Mouse (Mus musculus) myocyte (in vitro differentiated cells): Measurements from ENCODE around the gene Cacng5.

ENCODE experiments used
- CEBPB ChIP-seq: IDR thresholded peaks from 2 replicates; pipeline ENCODE4 v1.6.1; 2011; ENCODE audit warnings: mild to moderate bottlenecking, moderate library complexity; ENCODE audit not compliant: poor library complexity, insufficient read depth, severe bottlenecking
- MAX ChIP-seq: IDR thresholded peaks from one replicate; pipeline ENCODE4 v1.6.1; 2011; ENCODE audit warnings: low read depth, mild to moderate bottlenecking, control low read depth
- MYOD1 ChIP-seq, 3 experiments: IDR thresholded peaks; one replicate each; pipeline ENCODE4 v1.6.1; 2011; ENCODE audit warnings: control low read depth in 2 of 3, low read depth in 2 of 3, mild to moderate bottlenecking in 2 of 3, moderate library complexity in 1 of 3; ENCODE audit not compliant: insufficient read length in 2 of 3, control insufficient read depth in 1 of 3
- POLR2A ChIP-seq: IDR thresholded peaks from one replicate; pipeline ENCODE4 v1.6.1; 2011; ENCODE audit warnings: low read depth, mild to moderate bottlenecking, control low read depth, moderate library complexity; ENCODE audit not compliant: insufficient read length

DNA sequence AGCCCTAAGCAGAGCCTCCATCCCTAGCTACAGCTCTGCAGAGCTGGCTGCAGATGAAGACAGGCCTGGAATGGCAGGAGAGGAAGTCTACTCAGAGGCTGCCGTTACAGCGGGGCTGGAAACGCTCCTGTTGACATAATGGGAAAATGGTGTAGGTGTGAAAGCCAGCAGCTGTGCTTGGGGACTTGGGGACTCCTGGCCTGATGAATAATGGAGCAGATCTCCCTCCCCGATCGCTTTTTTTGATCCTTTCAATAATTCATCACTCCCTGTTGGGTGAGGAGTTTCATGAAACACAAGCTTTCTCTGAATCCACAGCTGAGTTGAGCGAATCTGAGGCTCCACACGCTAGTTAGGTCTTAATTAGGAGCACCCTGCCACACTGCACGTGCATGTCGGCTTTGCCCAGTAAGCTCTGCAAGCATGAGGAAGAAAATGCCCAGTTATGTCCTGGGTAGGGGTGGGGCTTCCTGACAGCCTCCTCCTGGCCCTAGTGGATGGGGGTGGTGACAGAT lies 2.9 kb upstream of the Cacng5 start:
- TF ChIP-seq MYOD1 (IDR thresholded peaks at IDR 0.05; ENCODE audit: control insufficient read depth in 1 of 3, insufficient read length in 2 of 3, low read depth in 2 of 3) (no peak), POLR2A (no peak), CEBPB (no peak), MAX (no peak)
